ENCODE assay signal across 19 mouse cellular contexts in the genomic region with DNA sequence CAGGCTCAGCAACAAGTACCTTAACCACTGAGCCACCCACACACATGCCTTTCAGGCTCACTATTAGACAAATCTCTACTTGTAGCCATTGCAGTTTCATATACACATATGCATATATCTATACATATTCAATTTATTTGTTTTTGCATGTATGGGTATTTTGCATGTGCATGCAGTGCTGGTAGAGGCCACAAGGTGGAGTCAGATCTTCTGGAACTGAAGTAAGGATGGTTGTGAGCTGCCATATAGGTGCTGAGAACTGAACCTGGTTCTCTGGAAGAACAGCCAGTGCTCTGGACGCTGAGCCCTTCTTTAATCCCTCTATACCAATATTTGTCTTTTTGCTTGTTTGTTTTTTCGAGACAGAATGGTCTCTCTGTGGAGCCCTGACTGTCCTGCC. TPM values are rescaled to one million over a fixed set of nuclear protein-coding genes. Genes with fewer than 3 reads are reported as not detected.
DNase-seq lines count a peak whose midpoint lies in the region; ATAC-seq and TF ChIP-seq lines count a peak whose summit lies in the region.
"Had no signal": no experiment of that assay in that cellular context is flagged by ENCODE, and none has a peak within 500 bp of the region (broad histone marks: within the 10 kb centered on the region; RNA-seq: fewer than 3 reads in every experiment).

No protein-coding gene starts in this region.

- no peaks in the 10 kb centered on the region for H3K27me3 ChIP-seq in forebrain, postnatal 0 days (ENCODE audit: insufficient read depth, low read length)
- H3K27me3 ChIP-seq in forebrain, embryonic 13.5 days, result no peaks in the 10 kb centered on the region
- H3K27me3 ChIP-seq in liver, adult 2 months (ENCODE audit: control insufficient read depth, insufficient read depth, low read length), result no peaks in the 10 kb centered on the region
- H3K27me3 ChIP-seq in embryonic facial prominence, embryonic 10.5 days (replicated peaks; ENCODE audit: low read depth, poor library complexity, severe bottlenecking), result no peaks in the 10 kb centered on the region
- H3K27me3 ChIP-seq: embryonic facial prominence, embryonic 13.5 days; limb, embryonic 15.5 days had no signal

- no peak for ATAC-seq in forebrain, postnatal 0 days
- ATAC-seq in forebrain, embryonic 13.5 days, result no peak

- no peaks in the 10 kb centered on the region for H3K9me3 ChIP-seq in forebrain, postnatal 0 days (ENCODE audit: low read length)
- H3K9me3 ChIP-seq in forebrain, embryonic 13.5 days (replicated peaks), result peaks cover 7% of the 10 kb centered on the region; the same call in 1 of the 2 replicates
- peaks cover 8% of the 10 kb centered on the region; the same call in 1 of the 2 replicates for H3K9me3 ChIP-seq in embryonic facial prominence, embryonic 10.5 days

- no peak overlapping the region for H3K4me2 ChIP-seq in forebrain, postnatal 0 days (ENCODE audit: low read depth)
- H3K4me2 ChIP-seq in forebrain, embryonic 13.5 days, result no peak overlapping the region
- H3K4me2 ChIP-seq: embryonic facial prominence, embryonic 13.5 days; limb, embryonic 15.5 days had no signal

- peak; percentile 40 for TF ChIP-seq CTCF in forebrain, postnatal 0 days (IDR thresholded peaks at IDR 0.05; ENCODE audit: low read depth)
- peak; percentile 10; the same call in 1 of the 2 replicates for TF ChIP-seq CTCF in liver, adult 2 months (IDR thresholded peaks at IDR 0.05; ENCODE audit: low read depth, low read length)

- no peak for TF ChIP-seq POLR2A in liver, adult 2 months (IDR thresholded peaks at IDR 0.05; ENCODE audit: extremely low read depth, insufficient read depth, low read length)

- H3K4me1 ChIP-seq in forebrain, postnatal 0 days (ENCODE audit: insufficient read depth), result no peaks in the 10 kb centered on the region
- H3K4me1 ChIP-seq in forebrain, embryonic 13.5 days, result peaks cover 4% of the 10 kb centered on the region; the same call in 1 of the 2 replicates
- peaks cover 3% of the 10 kb centered on the region for H3K4me1 ChIP-seq in liver, adult 2 months (ENCODE audit: control insufficient read depth, insufficient read depth, low read length)
- H3K4me1 ChIP-seq in embryonic facial prominence, embryonic 10.5 days, result peaks cover 12% of the 10 kb centered on the region; the same call in 1 of the 2 replicates
- H3K4me1 ChIP-seq: embryonic facial prominence, embryonic 13.5 days had no signal

- 97% methylated on average over 2 of the region's 2 CpGs for WGBS in forebrain, postnatal 0 days
- 95% methylated on average over 2 of the region's 2 CpGs for WGBS in forebrain, embryonic 13.5 days
- 69% methylated on average over 2 of the region's 2 CpGs for WGBS in liver, adult 2 months
- WGBS in embryonic facial prominence, embryonic 10.5 days, result 94% methylated on average over 2 of the region's 2 CpGs

- peaks cover 61% of the 10 kb centered on the region for H3K79me2 ChIP-seq in liver, adult 2 months (ENCODE audit: control insufficient read depth, insufficient read depth, low read length)

- DNase-seq in forebrain, postnatal 0 days, result no peak
- DNase-seq in liver, adult 2 months (ENCODE audit: extremely low read depth, low read depth, low spot score), result no peak
- DNase-seq in liver, result no peak
- peak; percentile 38 for DNase-seq in 416B (ENCODE audit: low read depth)
- peak; percentile 52 for DNase-seq in R1 (ENCODE audit: low read depth, low spot score)
- DNase-seq in adrenal gland, postnatal 25 days, result no peak
- no peak for DNase-seq in embryonic facial prominence, embryonic 10.5 days (ENCODE audit: low spot score)
- DNase-seq: adrenal gland, adult 8-10 months; cerebellum, postnatal 25 days; kidney, adult 18-20 months; lung, postnatal 4 days; right cerebral cortex, adult 18-20 months had no signal

- peaks cover 21% of the 10 kb centered on the region for H3K36me3 ChIP-seq in forebrain, postnatal 0 days (ENCODE audit: insufficient read depth)
- peaks cover 38% of the 10 kb centered on the region for H3K36me3 ChIP-seq in forebrain, embryonic 13.5 days (ENCODE audit: poor library complexity, severe bottlenecking)
- peaks cover 15% of the 10 kb centered on the region for H3K36me3 ChIP-seq in liver, adult 2 months (ENCODE audit: control insufficient read depth, insufficient read depth, low read length)
- peaks cover 79% of the 10 kb centered on the region for H3K36me3 ChIP-seq in embryonic facial prominence, embryonic 10.5 days (replicated peaks)

- no peak overlapping the region for H3K27ac ChIP-seq in forebrain, postnatal 0 days (ENCODE audit: low read depth, low read length)
- H3K27ac ChIP-seq in forebrain, embryonic 13.5 days, result no peak overlapping the region
- H3K27ac ChIP-seq in liver, adult 2 months (replicated peaks; ENCODE audit: insufficient read depth, low read depth, low read length), result no peak overlapping the region
- H3K27ac ChIP-seq in embryonic facial prominence, embryonic 10.5 days (replicated peaks), result no peak overlapping the region
- H3K27ac ChIP-seq: embryonic facial prominence, embryonic 13.5 days; heart, embryonic 10.5 days; limb, embryonic 15.5 days had no signal

- H3K4me3 ChIP-seq in forebrain, postnatal 0 days (ENCODE audit: low read depth, low read length), result no peak overlapping the region
- H3K4me3 ChIP-seq in forebrain, embryonic 13.5 days, result no peak overlapping the region
- no peak overlapping the region for H3K4me3 ChIP-seq in liver, adult 2 months (ENCODE audit: insufficient read depth, low read depth, low read length)
- H3K4me3 ChIP-seq in embryonic facial prominence, embryonic 10.5 days, result no peak overlapping the region
- H3K4me3 ChIP-seq: embryonic facial prominence, embryonic 13.5 days; heart, embryonic 10.5 days; limb, embryonic 15.5 days had no signal

- no peak overlapping the region for H3K9ac ChIP-seq in forebrain, postnatal 0 days
- H3K9ac ChIP-seq in forebrain, embryonic 13.5 days, result no peak overlapping the region
- no peak overlapping the region for H3K9ac ChIP-seq in liver, adult 2 months (ENCODE audit: low read depth, low read length)
- H3K9ac ChIP-seq: embryonic facial prominence, embryonic 13.5 days; limb, embryonic 15.5 days had no signal

RNA-seq across cellular contexts. Expression of gene Spdef, which starts 35.7 kb away (rescaled TPM):
- total RNA-seq in forebrain, postnatal 0 days (2014; rRNA removed), result 2.3 and 3.5 TPM in 2 replicates
- 1.5 and 2.3 TPM in 2 replicates for polyA plus RNA-seq in forebrain, postnatal 0 days (2015; fragmentation: Nextera tagmentation; extraction: Ambion mirVana)
- polyA plus RNA-seq in forebrain, embryonic 13.5 days (2015; fragmentation: Nextera tagmentation; extraction: Ambion mirVana), result 0.38 and 0.75 TPM in 2 replicates
- total RNA-seq in liver, adult 2 months (2014; rRNA removed), result not detected in 2 replicates
- 0.15 and 0.48 TPM in 2 replicates for polyA plus RNA-seq in liver, adult 2 months (2012; rRNA removed)
- total RNA-seq in adrenal gland, postnatal 25 days (2021), result not detected in 2 replicates
- 0.15 and 0.43 TPM in 2 replicates for polyA plus RNA-seq in embryonic facial prominence, embryonic 10.5 days (2016; fragmentation: Nextera tagmentation; extraction: Ambion mirVana)
- total RNA-seq: gastrocnemius, adult 18-20 months; hematopoietic stem cell, adult 5-6 weeks; layer of hippocampus, adult 18-20 months had no signal
- polyA plus RNA-seq: embryonic facial prominence, embryonic 13.5 days had no signal

RNA-seq across cellular contexts. Expression of gene D17Wsu92e, which starts 56.0 kb away (rescaled TPM):
- 63.6 and 70.5 TPM in 2 replicates for total RNA-seq in forebrain, postnatal 0 days (2014; rRNA removed)
- polyA plus RNA-seq in forebrain, postnatal 0 days (2015; fragmentation: Nextera tagmentation; extraction: Ambion mirVana), result 8.6 and 9.4 TPM in 2 replicates
- polyA plus RNA-seq in forebrain, embryonic 13.5 days (2015; fragmentation: Nextera tagmentation; extraction: Ambion mirVana), result 9.1 and 11.3 TPM in 2 replicates
- 93.0 and 117 TPM in 2 replicates for total RNA-seq in liver, adult 2 months (2014; rRNA removed)
- polyA plus RNA-seq in liver, adult 2 months (2012; rRNA removed), result 159 and 178 TPM in 2 replicates
- 170 and 180 TPM in 2 replicates for total RNA-seq in adrenal gland, postnatal 25 days (2021)
- 15.5 and 15.7 TPM in 2 replicates for polyA plus RNA-seq in embryonic facial prominence, embryonic 10.5 days (2016; fragmentation: Nextera tagmentation; extraction: Ambion mirVana)

Comparison
In these comparisons a context has a peak if more than half of its experiments do, and no peak if none do; other contexts are left out.
1. DNase-seq: peak in 416B (single experiment) and R1 (single experiment); none in forebrain, postnatal 0 days (single experiment), liver, adult 2 months (single experiment), liver (single experiment), adrenal gland, postnatal 25 days (single experiment) and embryonic facial prominence, embryonic 10.5 days (single experiment).